Mouse (Mus musculus): ENCODE measurements at regions not wholly inside any gene's neighbourhood (a gene's known extent, or its start where the extent isn't known, plus 50 kb on each side); places are given as distances from the start of the nearest gene placed in this dataset.

- DNase-seq (ENCODE audit: low read depth, low spot score) = no peak
Measured at GRCm38 (mm10) chr8:98613834-98614428, 802.3 kb downstream of the Cdh8 start.

GRCm38 (mm10) chr8:98572597-98573514 lies 843.4 kb downstream of the Cdh8 start:
- DNase-seq (ENCODE audit: low read depth, low spot score) = peak; percentile 2

GRCm38 (mm10) chr8:98566661-98567060 lies 849.6 kb downstream of the Cdh8 start:
- DNase-seq (ENCODE audit: low read depth, low spot score) = no peak

- no peak for DNase-seq (ENCODE audit: low read depth, low spot score)
Measured at GRCm38 (mm10) chr8:98518459-98518858, 897.8 kb downstream of the Cdh8 start.

- no peak for DNase-seq (ENCODE audit: low read depth, low spot score)
Measured at GRCm38 (mm10) chr8:98515246-98515645, 901.0 kb downstream of the Cdh8 start.

- no peak for DNase-seq (ENCODE audit: low read depth, low spot score)
Measured at GRCm38 (mm10) chr8:98496793-98497192, 919.5 kb downstream of the Cdh8 start.

GRCm38 (mm10) chr8:98463375-98464030 lies 952.8 kb downstream of the Cdh8 start:
- DNase-seq (ENCODE audit: low read depth, low spot score) = peak; percentile 4

- DNase-seq (ENCODE audit: low read depth, low spot score) = no peak
Measured at GRCm38 (mm10) chr8:98455539-98455938, 960.7 kb downstream of the Cdh8 start.

Data from retina, postnatal 7 days (tissue).